Mouse (Mus musculus) liver, embryonic 16.5 days (tissue): ENCODE results near the gene Hoxa5. TPM values are rescaled to one million over a fixed set of nuclear protein-coding genes. Genes with fewer than 3 reads are reported as not detected.

Source experiments
- ATAC-seq: fragments of 200-750 bp; cut with Nextera tagmentation; 2 replicates; pipeline ENCODE4 v1.8.0; 2017; ENCODE audit warnings: low read depth, mild to moderate bottlenecking, moderate number of reproducible peaks, moderate library complexity
- H3K27ac ChIP-seq: fragments of 300-500 bp; sonication (generic); 2 replicates; pipeline ENCODE4 v1.5.1; 2014; ENCODE audit warnings: mild to moderate bottlenecking, low read length
- H3K27me3 ChIP-seq: fragments of 300-500 bp; sonication (generic); 2 replicates; pipeline ENCODE4 v1.6.1; 2014; ENCODE audit warnings: low read depth, low read length, mixed read lengths; ENCODE audit not compliant: control insufficient read depth, insufficient read depth
- H3K36me3 ChIP-seq: fragments of 300-500 bp; sonication (generic); 2 replicates; pipeline ENCODE4 v1.6.1; 2014; ENCODE audit warnings: mild to moderate bottlenecking; ENCODE audit not compliant: control insufficient read depth, insufficient read depth
- H3K4me1 ChIP-seq: fragments of 300-500 bp; sonication (generic); 2 replicates; pipeline ENCODE4 v1.6.1; 2014; ENCODE audit warnings: low read depth, low read length, mixed read lengths; ENCODE audit not compliant: control insufficient read depth
- H3K4me2 ChIP-seq: fragments of 300-500 bp; sonication (generic); 2 replicates; pipeline ENCODE4 v1.6.1; 2014; ENCODE audit warnings: low read depth, low read length, mixed read lengths
- H3K4me3 ChIP-seq: fragments of 300-500 bp; sonication (generic); 2 replicates; pipeline ENCODE4 v1.5.1; 2014; ENCODE audit warnings: low read depth, mild to moderate bottlenecking, low read length
- H3K9ac ChIP-seq: fragments of 300-500 bp; sonication (generic); 2 replicates; pipeline ENCODE4 v1.6.1; 2014; ENCODE audit warnings: low read depth, low read length
- H3K9me3 ChIP-seq: fragments of 300-500 bp; sonication (generic); replicated peaks from 2 replicates; pipeline ENCODE4 v1.6.1; 2016; ENCODE audit warnings: low read length; ENCODE audit not compliant: control insufficient read depth
- WGBS: fragments of 180-500 bp; shearing (Covaris S2); extraction: QIAGEN DNeasy Blood & Tissue Kit; methylation state at CpG from one replicate; pipeline ENCODE4 v1.1.7; 2014; ENCODE audit not compliant: insufficient replicate concordance; 5-methylcytosine and 5-hydroxymethylcytosine counted together
- polyA plus RNA-seq: library from polyadenylated mRNA; unstranded; fragments of >200 nt; fragmentation: Nextera tagmentation; extraction: Ambion mirVana; gene quantifications from 2 replicates; pipeline ENCODE4 v1.2.1, GENCODE M21; 2015

Gene Hoxa5
- polyA plus RNA-seq, 1 experiment from 2014 or later: 0.68 TPM

GRCm38 (mm10) chr6:52185834-52186233 is 18.6 kb downstream of the Hoxa5 start:
- no peak for ATAC-seq
- H3K4me2 ChIP-seq: no peak overlapping the region
- no peak overlapping the region for H3K27ac ChIP-seq
- H3K4me3 ChIP-seq: no peak overlapping the region
- no peaks in the 10 kb centered on the region for H3K9me3 ChIP-seq
- no peak overlapping the region for H3K9ac ChIP-seq
- no peaks in the 10 kb centered on the region for H3K36me3 ChIP-seq
- peaks cover 3% of the 10 kb centered on the region; the same call in 1 of the 2 replicates for H3K4me1 ChIP-seq
- 41% methylated on average over 3 of the region's 3 CpGs for WGBS
- peaks cover 62% of the 10 kb centered on the region for H3K27me3 ChIP-seq

GRCm38 (mm10) chr6:52185222-52185621 is 19.2 kb downstream of the Hoxa5 start:
- no peaks in the 10 kb centered on the region for H3K36me3 ChIP-seq
- H3K4me3 ChIP-seq: no peak overlapping the region
- peaks cover 62% of the 10 kb centered on the region for H3K27me3 ChIP-seq
- 0 out of 2 replicates have a peak overlapping the region, but pooled peaks have one; percentile 10 for H3K4me2 ChIP-seq
- WGBS: 10% methylated on average over 19 of the region's 19 CpGs
- H3K4me1 ChIP-seq: peaks cover 3% of the 10 kb centered on the region; the same call in 1 of the 2 replicates
- H3K9me3 ChIP-seq: no peaks in the 10 kb centered on the region
- ATAC-seq: no peak
- no peak overlapping the region for H3K9ac ChIP-seq
- no peak overlapping the region for H3K27ac ChIP-seq

GRCm38 (mm10) chr6:52184668-52185067 is 19.7 kb downstream of the Hoxa5 start:
- Histone ChIP-seq H3K27ac (no peak overlapping the region), H3K4me2 (no peak overlapping the region), H3K4me1 (peaks cover 3% of the 10 kb centered on the region; the same call in 1 of the 2 replicates), H3K9me3 (no peaks in the 10 kb centered on the region), H3K4me3 (no peak overlapping the region), H3K36me3 (no peaks in the 10 kb centered on the region), H3K9ac (no peak overlapping the region), H3K27me3 (peaks cover 62% of the 10 kb centered on the region)
- WGBS: 35% methylated on average over 6 of the region's 6 CpGs
- ATAC-seq: no peak

GRCm38 (mm10) chr6:52183311-52184080 is 20.9 kb downstream of the Hoxa5 start:
- peaks cover 3% of the 10 kb centered on the region; the same call in 1 of the 2 replicates for H3K4me1 ChIP-seq
- no peak overlapping the region for H3K4me3 ChIP-seq
- H3K9me3 ChIP-seq: no peaks in the 10 kb centered on the region
- peaks cover 62% of the 10 kb centered on the region for H3K27me3 ChIP-seq
- no peak overlapping the region for H3K9ac ChIP-seq
- H3K36me3 ChIP-seq: no peaks in the 10 kb centered on the region
- no peak overlapping the region for H3K27ac ChIP-seq
- H3K4me2 ChIP-seq: peak overlapping the region; percentile 27; the same call in 1 of the 2 replicates
- peak; percentile 64 for ATAC-seq
- 40% methylated on average over 10 of the region's 10 CpGs for WGBS

GRCm38 (mm10) chr6:52182793-52183192 is 21.6 kb downstream of the Hoxa5 start:
- no peak overlapping the region for H3K27ac ChIP-seq
- WGBS: 67% methylated on average over 1 of the region's 1 CpGs
- H3K4me3 ChIP-seq: no peak overlapping the region
- no peaks in the 10 kb centered on the region for H3K36me3 ChIP-seq
- no peak overlapping the region for H3K9ac ChIP-seq
- H3K4me2 ChIP-seq: no peak overlapping the region; the same call in 1 of the 2 replicates
- no peaks in the 10 kb centered on the region for H3K9me3 ChIP-seq
- peaks cover 3% of the 10 kb centered on the region; the same call in 1 of the 2 replicates for H3K4me1 ChIP-seq
- no peak for ATAC-seq
- peaks cover 68% of the 10 kb centered on the region for H3K27me3 ChIP-seq

- H3K9me3 ChIP-seq: no peaks in the 10 kb centered on the region
- no peak for ATAC-seq
- 48% methylated on average over 2 of the region's 2 CpGs for WGBS
- H3K4me3 ChIP-seq: no peak overlapping the region
- H3K27ac ChIP-seq: no peak overlapping the region
- peaks cover 3% of the 10 kb centered on the region; the same call in 1 of the 2 replicates for H3K4me1 ChIP-seq
- H3K4me2 ChIP-seq: no peak overlapping the region
- H3K27me3 ChIP-seq: peaks cover 68% of the 10 kb centered on the region
- no peaks in the 10 kb centered on the region for H3K36me3 ChIP-seq
- no peak overlapping the region for H3K9ac ChIP-seq
These were observed 22.4 kb downstream of the Hoxa5 start for GRCm38 (mm10) chr6:52182030-52182429.

- no peaks in the 10 kb centered on the region for H3K36me3 ChIP-seq
- H3K27ac ChIP-seq: no peak overlapping the region
- no peak overlapping the region for H3K4me3 ChIP-seq
- WGBS: 50% methylated on average over 3 of the region's 3 CpGs
- H3K27me3 ChIP-seq: peaks cover 69% of the 10 kb centered on the region
- ATAC-seq: no peak
- H3K4me1 ChIP-seq: peaks cover 3% of the 10 kb centered on the region; the same call in 1 of the 2 replicates
- H3K9me3 ChIP-seq: no peaks in the 10 kb centered on the region
- H3K9ac ChIP-seq: no peak overlapping the region
- no peak overlapping the region for H3K4me2 ChIP-seq
These were observed 23.7 kb downstream of the Hoxa5 start for GRCm38 (mm10) chr6:52180726-52181125.

GRCm38 (mm10) chr6:52180213-52180710 is 24.1 kb downstream of the Hoxa5 start:
- no peak overlapping the region for H3K27ac ChIP-seq
- H3K9ac ChIP-seq: no peak overlapping the region
- WGBS: 40% methylated on average over 11 of the region's 11 CpGs
- H3K27me3 ChIP-seq: peaks cover 74% of the 10 kb centered on the region
- no peak for ATAC-seq
- H3K9me3 ChIP-seq: no peaks in the 10 kb centered on the region
- no peaks in the 10 kb centered on the region for H3K36me3 ChIP-seq
- H3K4me2 ChIP-seq: no peak overlapping the region
- H3K4me3 ChIP-seq: no peak overlapping the region
- peaks cover 3% of the 10 kb centered on the region; the same call in 1 of the 2 replicates for H3K4me1 ChIP-seq

GRCm38 (mm10) chr6:52179690-52180089 is 24.7 kb downstream of the Hoxa5 start:
- Histone ChIP-seq H3K9ac (peak overlapping the region; percentile 14; the same call in 1 of the 2 replicates), H3K4me1 (peaks cover 3% of the 10 kb centered on the region; the same call in 1 of the 2 replicates), H3K9me3 (no peaks in the 10 kb centered on the region), H3K4me2 (no peak overlapping the region), H3K27ac (no peak overlapping the region), H3K4me3 (no peak overlapping the region), H3K27me3 (peaks cover 78% of the 10 kb centered on the region), H3K36me3 (no peaks in the 10 kb centered on the region)
- 29% methylated on average over 10 of the region's 10 CpGs for WGBS
- ATAC-seq: no peak
